12 mouse cellular contexts compared by ENCODE assay signal in the genomic region with DNA sequence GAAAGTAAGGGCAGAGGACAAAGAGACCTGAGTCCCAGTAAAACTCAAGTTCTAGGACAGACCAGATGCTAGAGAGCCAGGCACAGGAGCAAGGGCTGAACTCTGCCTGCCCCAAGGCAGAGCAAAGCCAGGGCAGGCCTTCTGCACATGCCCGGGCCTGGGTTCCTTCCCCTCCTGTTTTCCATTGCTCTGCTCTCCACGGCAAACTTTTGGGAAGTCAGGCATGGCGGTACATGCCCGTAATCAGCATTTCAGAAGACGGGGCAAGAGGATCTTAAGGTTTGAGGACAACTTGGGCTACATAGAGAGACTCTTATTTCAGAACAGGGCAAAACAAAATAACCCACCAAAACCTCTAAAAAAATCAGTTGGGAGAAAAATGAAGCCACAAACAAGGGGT. TPM values are rescaled to one million over a fixed set of nuclear protein-coding genes. Genes with fewer than 3 reads are reported as not detected.
DNase-seq lines count a peak whose midpoint lies in the region; ATAC-seq and TF ChIP-seq lines count a peak whose summit lies in the region.
"Had no signal": no experiment of that assay in that cellular context is flagged by ENCODE, and none has a peak within 500 bp of the region (broad histone marks: within the 10 kb centered on the region; RNA-seq: fewer than 3 reads in every experiment).

No protein-coding gene starts in this region.

- no peak for TF ChIP-seq POLR2A in embryonic fibroblast, embryonic 13.5 days (IDR thresholded peaks at IDR 0.05; ENCODE audit: low read depth, low read length)

- H3K27me3 ChIP-seq in forebrain, embryonic 10.5 days (ENCODE audit: poor library complexity, severe bottlenecking) = no peaks in the 10 kb centered on the region
- H3K27me3 ChIP-seq in forebrain, embryonic 11.5 days (ENCODE audit: control insufficient read depth, insufficient read depth, low read length) = no peaks in the 10 kb centered on the region
- H3K27me3 ChIP-seq in lung, embryonic 14.5 days (ENCODE audit: insufficient read depth, low read length) = no peaks in the 10 kb centered on the region
- no peaks in the 10 kb centered on the region for H3K27me3 ChIP-seq in liver, embryonic 15.5 days
- H3K27me3 ChIP-seq: midbrain, embryonic 15.5 days had no signal

- 85% methylated on average over 5 of the region's 5 CpGs for WGBS in forebrain, embryonic 10.5 days
- WGBS in forebrain, embryonic 11.5 days = 87% methylated on average over 5 of the region's 5 CpGs
- 75% methylated on average over 5 of the region's 5 CpGs for WGBS in lung, embryonic 14.5 days
- 43% methylated on average over 5 of the region's 5 CpGs for WGBS in liver, embryonic 15.5 days (ENCODE audit: insufficient replicate concordance)

- peaks cover 27% of the 10 kb centered on the region for H3K4me1 ChIP-seq in forebrain, embryonic 10.5 days
- H3K4me1 ChIP-seq in forebrain, embryonic 11.5 days (replicated peaks; ENCODE audit: control insufficient read depth, insufficient read depth, low read length) = no peaks in the 10 kb centered on the region
- peaks cover 28% of the 10 kb centered on the region for H3K4me1 ChIP-seq in lung, embryonic 14.5 days (ENCODE audit: insufficient read depth)
- peaks cover 14% of the 10 kb centered on the region for H3K4me1 ChIP-seq in embryonic fibroblast, embryonic 13.5 days (ENCODE audit: control insufficient read depth, insufficient read depth, low read length)
- peaks cover 86% of the 10 kb centered on the region for H3K4me1 ChIP-seq in liver, embryonic 15.5 days (replicated peaks)
- H3K4me1 ChIP-seq: midbrain, embryonic 15.5 days had no signal

- peaks cover 24% of the 10 kb centered on the region for H3K36me3 ChIP-seq in forebrain, embryonic 10.5 days (replicated peaks)
- H3K36me3 ChIP-seq in forebrain, embryonic 11.5 days (ENCODE audit: control insufficient read depth, insufficient read depth, low read length) = no peaks in the 10 kb centered on the region
- H3K36me3 ChIP-seq in lung, embryonic 14.5 days (ENCODE audit: insufficient read depth) = peaks cover 10% of the 10 kb centered on the region; the same call in 1 of the 2 replicates
- H3K36me3 ChIP-seq in liver, embryonic 15.5 days (replicated peaks) = peaks cover 14% of the 10 kb centered on the region; the same call in 1 of the 2 replicates
- H3K36me3 ChIP-seq: midbrain, embryonic 15.5 days had no signal

- H3K9me3 ChIP-seq in forebrain, embryonic 10.5 days = no peaks in the 10 kb centered on the region
- no peaks in the 10 kb centered on the region for H3K9me3 ChIP-seq in forebrain, embryonic 11.5 days (ENCODE audit: control insufficient read depth, low read length)
- no peaks in the 10 kb centered on the region for H3K9me3 ChIP-seq in lung, embryonic 14.5 days (ENCODE audit: low read depth, low read length)
- no peaks in the 10 kb centered on the region for H3K9me3 ChIP-seq in liver, embryonic 15.5 days (replicated peaks)
- H3K9me3 ChIP-seq: midbrain, embryonic 15.5 days had no signal

- no peak overlapping the region for H3K9ac ChIP-seq in forebrain, embryonic 11.5 days (ENCODE audit: low read length)
- no peak overlapping the region for H3K9ac ChIP-seq in lung, embryonic 14.5 days
- H3K9ac ChIP-seq in liver, embryonic 15.5 days = peak overlapping the region; percentile 19; the same call in 1 of the 2 replicates
- H3K9ac ChIP-seq: midbrain, embryonic 15.5 days had no signal

- H3K4me2 ChIP-seq in forebrain, embryonic 11.5 days (ENCODE audit: low read depth, low read length, severe bottlenecking) = no peak overlapping the region
- no peak overlapping the region for H3K4me2 ChIP-seq in lung, embryonic 14.5 days
- 0 out of 2 replicates have a peak overlapping the region, but pooled peaks have one; percentile 62 for H3K4me2 ChIP-seq in liver, embryonic 15.5 days
- H3K4me2 ChIP-seq: midbrain, embryonic 15.5 days had no signal

- no peak for DNase-seq in forebrain, embryonic 10.5 days (ENCODE audit: extremely low spot score, low spot score)
- DNase-seq in forebrain, embryonic 11.5 days (ENCODE audit: low spot score) = no peak
- DNase-seq in lung, embryonic 14.5 days = no peak
- DNase-seq in lung, postnatal 4 days = no peak
- no peak for DNase-seq in ovary, adult 18-20 months (ENCODE audit: low spot score)
- no peak for DNase-seq in frontal cortex, postnatal 14 days (ENCODE audit: low spot score in 2 of 2)
- DNase-seq: embryo, embryonic 11 days; layer of hippocampus, postnatal 36 days; spleen, adult 18-20 months had no signal

- H3K27ac ChIP-seq in forebrain, embryonic 10.5 days = peak overlapping the region; percentile 69
- no peak overlapping the region for H3K27ac ChIP-seq in forebrain, embryonic 11.5 days (ENCODE audit: low read depth, low read length)
- peak overlapping the region; percentile 60; the same call in 1 of the 2 replicates for H3K27ac ChIP-seq in lung, embryonic 14.5 days (ENCODE audit: low read depth)
- H3K27ac ChIP-seq in embryonic fibroblast, embryonic 13.5 days (ENCODE audit: insufficient read depth, low read length) = peak overlapping the region; percentile 83
- peak overlapping the region; percentile 80 for H3K27ac ChIP-seq in liver, embryonic 15.5 days (replicated peaks)
- H3K27ac ChIP-seq: midbrain, embryonic 15.5 days had no signal

- H3K4me3 ChIP-seq in forebrain, embryonic 10.5 days = no peak overlapping the region
- H3K4me3 ChIP-seq in forebrain, embryonic 11.5 days (ENCODE audit: low read depth, low read length) = no peak overlapping the region
- no peak overlapping the region for H3K4me3 ChIP-seq in lung, embryonic 14.5 days (ENCODE audit: low read depth, low read length)
- H3K4me3 ChIP-seq in embryonic fibroblast, embryonic 13.5 days (ENCODE audit: insufficient read depth, low read length) = no peak overlapping the region
- no peak overlapping the region for H3K4me3 ChIP-seq in liver, embryonic 15.5 days (replicated peaks)
- H3K4me3 ChIP-seq: midbrain, embryonic 15.5 days had no signal

- ATAC-seq in forebrain, embryonic 11.5 days (replicated peaks; ENCODE audit: low FRiP score) = no peak
- ATAC-seq in lung, embryonic 14.5 days (ENCODE audit: insufficient read depth) = no peak
- no peak for ATAC-seq in liver, embryonic 15.5 days (ENCODE audit: insufficient read depth)
- ATAC-seq: midbrain, embryonic 15.5 days had no signal

- TF ChIP-seq CTCF in lung, embryonic 14.5 days (IDR thresholded peaks at IDR 0.05; ENCODE audit: low read depth) = no peak
- TF ChIP-seq CTCF in embryonic fibroblast, embryonic 13.5 days (IDR thresholded peaks at IDR 0.05; ENCODE audit: borderline replicate concordance, insufficient read depth, low read length) = no peak

RNA-seq across cellular contexts. Expression of gene Tmem140, which starts 7.2 kb away (rescaled TPM):
- 1.7 and 2.2 TPM in 2 replicates for polyA plus RNA-seq in forebrain, embryonic 10.5 days (2016; fragmentation: Nextera tagmentation; extraction: Ambion mirVana)
- polyA plus RNA-seq in forebrain, embryonic 11.5 days (2014; fragmentation: Nextera tagmentation; extraction: Ambion mirVana) = 0.89 and 1.2 TPM in 2 replicates
- 2.7 TPM in 2 replicates for polyA plus RNA-seq in lung, embryonic 14.5 days (2014; fragmentation: Nextera tagmentation; extraction: Ambion mirVana)
- polyA plus RNA-seq in embryonic fibroblast, embryonic 13.5 days (2011; ENCODE audit: insufficient read length, low read depth, missing spikeins) = 3.8 and 7.3 TPM in 2 replicates
- 5.8 and 8.5 TPM in 2 replicates for polyA plus RNA-seq in liver, embryonic 15.5 days (2015; fragmentation: Nextera tagmentation; extraction: Ambion mirVana)

RNA-seq across cellular contexts. Expression of gene Cyren, which starts 7.7 kb away (rescaled TPM):
- polyA plus RNA-seq in forebrain, embryonic 10.5 days (2016; fragmentation: Nextera tagmentation; extraction: Ambion mirVana) = 17.5 and 18.7 TPM in 2 replicates
- polyA plus RNA-seq in forebrain, embryonic 11.5 days (2014; fragmentation: Nextera tagmentation; extraction: Ambion mirVana) = 13.7 and 13.9 TPM in 2 replicates
- polyA plus RNA-seq in lung, embryonic 14.5 days (2014; fragmentation: Nextera tagmentation; extraction: Ambion mirVana) = 15.0 and 17.6 TPM in 2 replicates
- polyA plus RNA-seq in embryonic fibroblast, embryonic 13.5 days (2011; ENCODE audit: insufficient read length, low read depth, missing spikeins) = 6.0 and 10.0 TPM in 2 replicates
- polyA plus RNA-seq in liver, embryonic 15.5 days (2015; fragmentation: Nextera tagmentation; extraction: Ambion mirVana) = 5.7 and 6.1 TPM in 2 replicates

RNA-seq across cellular contexts. Expression of gene Wdr91, which starts 40.5 kb away (rescaled TPM):
- polyA plus RNA-seq in forebrain, embryonic 10.5 days (2016; fragmentation: Nextera tagmentation; extraction: Ambion mirVana) = 12.0 TPM in 2 replicates
- polyA plus RNA-seq in forebrain, embryonic 11.5 days (2014; fragmentation: Nextera tagmentation; extraction: Ambion mirVana) = 12.3 and 12.9 TPM in 2 replicates
- polyA plus RNA-seq in lung, embryonic 14.5 days (2014; fragmentation: Nextera tagmentation; extraction: Ambion mirVana) = 14.7 and 16.2 TPM in 2 replicates
- 8.8 and 12.1 TPM in 2 replicates for polyA plus RNA-seq in embryonic fibroblast, embryonic 13.5 days (2011; ENCODE audit: insufficient read length, low read depth, missing spikeins)
- 10.2 and 11.0 TPM in 2 replicates for polyA plus RNA-seq in liver, embryonic 15.5 days (2015; fragmentation: Nextera tagmentation; extraction: Ambion mirVana)

RNA-seq across cellular contexts. Expression of gene Stra8, which starts 49.8 kb away (rescaled TPM):
- polyA plus RNA-seq in forebrain, embryonic 10.5 days (2016; fragmentation: Nextera tagmentation; extraction: Ambion mirVana) = not detected in 2 replicates
- not detected in 2 replicates for polyA plus RNA-seq in forebrain, embryonic 11.5 days (2014; fragmentation: Nextera tagmentation; extraction: Ambion mirVana)
- not detected in 2 replicates for polyA plus RNA-seq in lung, embryonic 14.5 days (2014; fragmentation: Nextera tagmentation; extraction: Ambion mirVana)
- not detected in 2 replicates for polyA plus RNA-seq in embryonic fibroblast, embryonic 13.5 days (2011; ENCODE audit: insufficient read length, low read depth, missing spikeins)
- not detected in 2 replicates for polyA plus RNA-seq in liver, embryonic 15.5 days (2015; fragmentation: Nextera tagmentation; extraction: Ambion mirVana)
- polyA plus RNA-seq: midbrain, embryonic 15.5 days had no signal
